Mouse (Mus musculus) cerebellum, postnatal 14 days (tissue): ENCODE results near the gene Vps13a.
"Not testable (repeated sequence)": the region's sequence is repeated elsewhere in the genome, so short reads cannot be mapped to it uniquely, and the experiment has no call there.

Experiments
- DNase-seq, 2 experiments: peaks; one replicate each; pipeline ENCODE4 v3.0.0; 2021; ENCODE audit warnings: mixed read lengths in 2 of 2

The Vps13a gene

DNA sequence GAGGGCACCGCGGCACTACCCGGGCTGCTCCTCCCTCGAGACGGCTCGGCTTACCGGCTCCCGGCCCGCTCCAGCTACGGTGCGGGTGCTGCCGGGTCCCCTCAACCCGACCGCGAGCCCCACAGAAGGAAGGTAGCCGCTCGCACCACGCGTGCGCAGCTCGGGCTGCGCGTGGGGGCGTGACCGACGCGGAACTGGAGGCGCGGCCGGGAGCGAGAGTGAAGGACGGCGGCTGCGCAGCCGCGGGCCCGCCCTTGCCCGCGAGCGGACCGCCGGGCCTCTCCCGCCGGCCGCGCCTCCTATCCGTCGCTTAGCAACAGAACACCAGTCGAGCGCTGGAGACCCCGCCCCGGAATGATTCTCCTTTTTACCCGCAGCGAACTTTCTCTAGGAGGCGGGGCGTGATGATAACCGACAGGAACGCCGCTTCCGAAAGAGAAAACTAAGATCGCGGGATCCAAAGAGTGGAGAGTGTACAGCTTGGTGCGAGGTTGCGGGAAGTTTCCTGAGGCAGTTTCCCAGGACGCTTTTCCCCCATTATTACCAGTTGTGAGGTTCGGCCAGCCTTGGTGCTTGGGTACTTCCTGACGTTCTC lies at the start of gene Vps13a:
Gene Vps13a (minus strand): TSS at position 144 of the 595 bp plus-strand sequence.
- peak; percentile 87 to 91 for DNase-seq

DNA sequence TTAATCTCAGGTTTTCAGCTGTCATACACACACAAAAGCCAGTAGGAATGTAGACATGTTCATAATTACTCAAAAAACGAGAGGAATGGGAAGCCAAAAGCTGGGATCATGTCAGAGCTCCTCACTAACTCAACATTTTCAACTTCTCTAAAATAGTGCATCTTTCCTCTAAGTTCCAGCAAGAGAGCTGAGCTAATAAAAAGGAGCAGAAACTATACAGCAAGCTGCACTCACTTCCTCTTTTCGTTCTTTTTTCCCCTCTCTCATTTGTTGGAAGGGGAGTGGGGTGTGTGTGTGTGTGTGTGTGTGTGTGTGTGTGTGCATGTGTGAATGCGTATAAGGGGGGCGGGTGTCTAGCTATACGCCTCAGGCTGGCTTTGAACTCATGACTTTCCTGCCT lies 46.9 kb upstream of the Vps13a start:
- DNase-seq, result no peak

DNA sequence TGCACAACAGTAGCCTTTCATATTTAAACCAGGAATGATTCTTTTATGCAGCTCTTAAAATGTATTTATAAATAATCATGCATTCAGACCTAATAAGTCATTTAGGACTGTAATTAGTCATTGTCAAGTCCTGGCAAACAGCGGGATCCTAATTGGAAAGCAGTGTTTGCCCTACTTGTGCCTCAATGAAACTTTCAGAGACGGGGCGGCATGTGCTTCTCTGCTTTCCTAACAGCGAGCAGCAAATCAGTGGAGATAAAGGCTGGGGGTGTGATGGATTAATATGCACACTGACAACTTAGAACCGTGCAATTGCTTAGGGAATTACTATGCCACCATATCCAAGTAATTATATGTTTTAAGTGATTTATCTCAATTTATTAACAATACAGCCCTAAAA lies 44.5 kb upstream of the Vps13a start:
- no peak for DNase-seq

DNA sequence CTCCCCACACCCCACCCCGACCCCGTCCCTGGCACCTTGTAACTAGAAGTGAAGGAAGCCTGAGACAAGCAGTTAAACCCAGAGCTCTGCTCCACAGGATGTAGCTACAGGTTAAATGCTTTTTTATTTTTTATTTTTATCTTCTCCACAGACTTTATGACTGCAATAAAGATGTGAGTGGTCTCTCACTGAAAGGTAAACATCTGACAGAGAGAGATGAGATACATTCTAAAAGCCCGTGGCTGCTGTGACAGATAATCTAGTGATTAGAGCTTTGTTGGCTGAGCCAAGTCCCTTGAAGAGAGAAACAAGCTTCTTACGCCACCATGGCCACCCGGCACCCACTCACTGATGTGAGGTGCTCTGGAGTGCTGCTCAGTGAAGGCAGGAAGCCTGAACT lies 34.1 kb upstream of the Vps13a start:
- DNase-seq, result no peak

DNA sequence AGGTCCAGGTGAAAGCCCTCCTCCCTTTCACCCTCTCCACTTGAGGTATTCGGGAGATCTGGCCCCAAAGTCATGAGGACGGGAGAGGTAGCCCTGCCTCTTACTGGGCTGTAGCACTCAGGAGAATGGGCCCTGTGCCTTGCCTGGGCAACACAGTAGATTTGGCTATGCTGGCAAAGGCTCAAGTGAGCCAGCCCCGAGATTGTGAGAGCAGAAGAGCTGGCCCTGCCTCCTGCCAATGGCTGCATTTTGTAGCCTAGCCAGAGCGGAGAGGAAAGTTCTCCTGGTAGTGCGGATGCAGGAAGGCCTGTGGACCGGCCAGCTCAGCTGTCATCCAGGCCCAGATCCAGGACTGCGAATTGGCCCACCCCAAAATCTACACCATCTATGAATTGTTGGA lies 32.6 kb upstream of the Vps13a start:
- DNase-seq, result peak; percentile 60 to 64

DNA sequence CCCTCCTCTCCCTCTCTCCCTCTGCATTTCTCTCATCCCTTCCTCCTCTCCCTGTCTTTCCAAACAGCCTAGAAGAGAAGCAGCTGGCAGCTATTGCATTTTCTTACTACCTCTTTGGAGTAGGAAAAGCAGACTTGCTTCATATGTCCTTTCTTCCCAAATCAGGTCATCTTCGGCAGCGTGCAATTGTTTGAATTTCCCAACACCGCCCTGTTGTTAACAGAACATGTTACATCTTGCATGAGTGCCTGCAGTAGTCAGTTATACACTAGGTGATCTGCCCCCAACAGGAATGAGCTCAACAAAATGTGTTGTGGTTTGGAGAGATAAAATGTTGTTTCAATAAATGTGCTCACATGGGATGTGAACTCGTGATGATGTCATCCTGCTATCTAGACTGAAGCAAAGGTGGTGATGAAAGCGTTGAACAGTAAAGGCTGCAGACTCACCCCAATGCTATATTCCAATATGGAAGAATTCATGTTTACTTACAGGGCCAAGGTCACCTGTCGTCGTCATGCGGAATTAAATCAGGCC lies 31.4 kb upstream of the Vps13a start:
- DNase-seq, result no peak

DNA sequence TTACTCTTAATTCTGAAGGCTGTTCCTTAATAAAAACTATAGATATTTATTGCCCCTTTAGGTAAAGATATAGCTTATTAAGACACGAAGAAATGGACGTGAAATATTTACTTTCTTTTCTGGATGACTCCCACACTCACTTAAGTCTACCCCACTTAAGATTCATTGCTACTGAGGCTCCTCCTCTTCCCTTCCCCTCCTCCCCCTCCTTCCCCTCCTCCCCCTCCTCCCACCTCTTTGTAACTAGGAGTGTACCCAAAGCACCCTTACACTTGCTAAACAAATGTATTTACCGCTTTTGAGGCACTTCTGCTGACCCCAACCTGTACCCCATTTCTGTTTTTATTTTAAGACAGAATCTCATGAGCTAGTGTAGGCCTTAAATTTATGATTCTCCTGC lies 24.4 kb upstream of the Vps13a start:
- DNase-seq, result no peak

DNA sequence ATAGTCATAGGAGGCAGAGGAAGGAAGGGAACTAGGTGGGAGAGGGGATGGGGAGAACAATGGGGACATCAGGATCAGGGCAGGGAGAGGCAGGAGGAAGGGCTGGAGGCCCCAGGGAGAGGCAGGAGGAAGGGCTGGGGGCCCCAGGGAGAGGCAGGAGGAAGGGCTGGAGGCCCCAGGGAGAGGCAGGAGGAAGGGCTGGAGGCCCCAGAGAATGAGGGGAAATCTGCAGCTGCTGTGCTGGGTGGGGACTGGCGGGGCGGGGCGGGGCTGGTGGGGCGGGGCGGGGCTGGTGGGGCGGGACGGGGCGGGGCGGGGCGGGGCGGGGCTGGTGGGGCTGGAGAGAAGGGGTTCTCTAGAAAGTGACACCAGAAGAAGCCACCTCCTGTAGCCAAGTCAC lies 23.8 kb upstream of the Vps13a start:
- no peak for DNase-seq

DNA sequence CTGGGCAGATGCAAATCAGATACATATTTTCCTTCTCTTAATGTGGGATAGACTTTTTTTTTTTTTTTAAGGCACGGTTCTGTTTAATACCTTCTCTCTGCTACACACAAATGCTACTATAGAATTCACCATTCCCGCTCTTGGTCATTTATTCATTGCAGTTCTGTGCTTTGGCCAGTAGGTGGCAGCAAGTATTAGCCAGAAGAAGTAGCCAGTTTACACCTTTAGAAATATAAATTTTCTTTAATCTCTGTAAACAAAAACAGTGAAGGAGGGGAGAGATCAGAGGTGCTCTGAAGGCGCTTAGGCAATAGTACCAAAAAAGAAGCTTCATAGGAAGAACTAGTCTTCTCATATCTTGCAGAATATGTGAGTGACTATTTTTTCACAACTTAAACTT lies 22.0 kb upstream of the Vps13a start:
- peak; percentile 67 to 69 for DNase-seq

DNA sequence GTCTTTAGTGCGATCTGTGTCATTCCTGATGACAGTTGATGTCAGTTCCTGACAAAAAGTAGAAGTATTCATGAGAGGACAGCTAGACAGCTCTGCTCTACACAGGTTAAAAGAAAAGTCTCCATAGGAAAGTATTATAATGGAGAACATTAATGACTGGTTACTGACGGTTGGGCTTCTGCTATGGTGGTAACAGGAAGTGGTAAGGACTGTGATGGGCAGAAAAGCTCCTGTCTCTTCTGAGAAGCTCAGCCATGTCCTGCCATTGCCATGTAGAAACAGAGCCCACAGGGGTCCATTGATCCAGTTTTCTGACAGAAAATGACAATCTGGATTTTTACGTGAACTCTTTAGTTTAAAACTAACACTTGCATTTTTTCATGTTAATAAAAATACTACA lies 21.4 kb upstream of the Vps13a start:
- DNase-seq, result no peak

DNA sequence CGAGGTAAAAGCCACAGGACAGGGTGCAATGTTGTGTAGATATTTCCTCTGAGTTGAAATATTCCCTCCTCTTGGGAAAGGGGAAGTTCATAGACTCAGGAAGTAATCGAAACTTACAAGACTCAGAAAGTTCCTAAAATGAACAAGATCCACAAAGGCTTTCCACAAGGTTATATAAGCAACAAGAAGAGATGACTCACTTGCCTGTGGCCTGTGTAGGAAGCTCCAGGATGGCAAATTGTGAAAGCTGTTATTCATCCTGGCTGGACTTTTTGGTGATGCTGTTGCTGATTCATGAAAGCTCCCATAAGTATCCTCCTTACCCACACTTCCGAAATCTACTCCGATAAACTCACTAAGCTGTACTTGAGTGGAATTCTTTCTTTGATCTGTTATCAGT lies 17.2 kb upstream of the Vps13a start:
- no peak for DNase-seq

DNA sequence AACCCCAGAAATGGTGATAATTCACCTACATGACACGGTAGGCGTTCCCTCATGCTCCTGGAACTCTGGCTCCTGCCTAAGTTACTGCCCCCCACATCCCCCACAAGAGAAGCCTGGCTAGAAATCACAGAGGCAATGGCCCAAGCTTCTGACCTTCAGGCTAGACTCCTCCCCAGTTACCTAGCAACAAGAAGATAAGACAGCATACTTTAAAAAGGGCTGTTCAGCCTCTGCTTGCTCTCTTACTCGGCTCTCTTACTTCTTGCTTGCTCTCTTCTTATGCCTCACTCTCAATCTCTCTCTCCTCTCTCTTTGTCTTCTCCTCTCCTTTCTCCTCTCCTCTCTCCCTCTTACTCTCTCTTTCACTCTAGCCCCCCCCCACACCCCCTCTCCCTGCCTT lies 13.8 kb upstream of the Vps13a start:
- DNase-seq, result not testable (repeated sequence)

DNA sequence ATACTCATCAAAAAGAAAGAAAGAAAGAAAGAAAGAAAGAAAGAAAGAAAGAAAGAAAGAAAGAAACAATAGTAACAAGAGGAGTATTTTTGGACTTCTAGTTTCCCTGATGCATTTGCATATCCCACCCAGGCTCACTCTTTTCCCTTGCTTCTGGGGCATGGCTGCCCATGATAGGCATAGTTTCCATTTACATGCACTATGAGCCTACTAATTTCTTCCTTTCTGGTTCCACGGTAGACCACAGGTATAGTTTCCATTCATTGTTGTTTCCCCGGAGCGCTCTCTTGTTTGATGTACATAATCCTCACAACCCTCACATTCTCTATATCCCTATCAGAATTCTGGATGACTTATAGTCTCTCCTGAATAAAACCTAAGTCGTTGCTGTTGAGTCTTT lies 9.2 kb upstream of the Vps13a start:
- DNase-seq, result no peak

DNA sequence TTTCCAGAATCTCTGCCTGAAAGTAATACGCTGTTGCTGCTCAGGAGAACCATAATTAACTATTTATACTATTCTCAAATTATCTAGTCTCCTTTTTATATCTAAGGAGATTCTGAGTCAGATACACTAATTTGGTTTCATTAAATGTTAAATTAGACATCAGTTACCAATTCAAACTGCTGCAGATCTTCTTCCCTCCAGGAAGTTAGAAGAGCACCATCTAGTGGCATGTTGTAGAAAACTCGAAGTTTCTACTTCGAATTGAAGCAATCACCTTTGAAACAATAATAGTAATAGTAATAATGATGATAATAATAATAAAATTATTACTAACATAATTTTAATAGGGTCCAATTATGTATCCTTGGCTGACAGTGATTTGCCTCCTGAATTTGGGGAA lies 4.1 kb upstream of the Vps13a start:
- DNase-seq, result no peak

DNA sequence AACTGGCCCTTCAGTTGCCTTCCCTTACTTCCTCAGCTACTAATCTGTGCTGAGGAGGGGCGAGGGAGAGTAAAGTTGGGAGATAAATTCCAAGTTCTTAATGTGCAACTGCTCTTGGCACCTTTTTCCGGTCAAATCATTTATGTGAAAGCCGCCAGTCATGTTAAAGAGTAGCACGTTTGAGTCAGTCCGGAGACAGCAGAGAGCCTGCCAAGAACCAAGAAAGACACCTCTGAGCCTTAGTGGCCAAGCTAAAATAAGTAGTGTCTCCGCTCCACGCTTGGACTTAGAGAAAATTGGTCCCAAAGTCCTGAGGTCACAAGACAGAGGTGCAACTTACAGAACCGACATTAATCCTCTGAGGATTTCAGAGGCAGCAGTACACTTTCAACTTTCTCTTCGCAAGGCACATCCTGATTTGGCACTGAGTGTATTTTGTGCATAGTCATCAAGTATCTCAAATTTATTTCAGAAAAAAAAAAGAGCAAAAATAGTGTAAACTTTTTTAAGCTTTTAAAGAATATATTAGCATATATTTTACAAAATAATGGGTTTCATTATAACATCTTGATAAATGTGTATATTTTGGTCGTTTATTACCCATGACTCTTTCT lies 780 bp upstream of the Vps13a start:
- no peak for DNase-seq

DNA sequence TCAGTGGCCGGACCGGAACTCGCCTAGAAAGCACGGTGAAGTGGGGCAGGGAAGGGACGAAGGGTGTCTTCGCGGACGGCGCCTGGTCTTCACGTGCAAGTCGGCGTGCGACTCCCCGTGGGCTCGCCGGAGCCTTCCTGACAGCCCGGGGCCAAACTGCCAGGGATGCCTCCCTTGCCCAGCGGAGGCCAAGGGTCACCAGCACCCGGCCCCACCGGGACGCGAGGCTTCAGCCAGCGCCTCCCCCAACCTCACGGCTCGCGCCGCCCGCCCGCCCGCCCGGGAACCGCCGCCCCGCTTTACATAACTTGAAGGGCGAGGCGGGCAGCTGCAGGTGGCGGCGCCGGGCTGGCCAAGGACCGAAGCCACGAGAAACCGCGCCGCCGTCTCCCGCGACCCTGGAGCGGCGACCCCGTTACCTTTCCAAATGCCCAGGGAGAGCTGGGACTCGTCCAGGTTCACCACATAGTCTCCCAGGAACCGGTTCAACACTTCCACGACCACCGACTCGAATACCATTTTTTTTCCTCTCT lies 416 bp downstream of the Vps13a start:
- DNase-seq, result peak; percentile 64 to 68

DNA sequence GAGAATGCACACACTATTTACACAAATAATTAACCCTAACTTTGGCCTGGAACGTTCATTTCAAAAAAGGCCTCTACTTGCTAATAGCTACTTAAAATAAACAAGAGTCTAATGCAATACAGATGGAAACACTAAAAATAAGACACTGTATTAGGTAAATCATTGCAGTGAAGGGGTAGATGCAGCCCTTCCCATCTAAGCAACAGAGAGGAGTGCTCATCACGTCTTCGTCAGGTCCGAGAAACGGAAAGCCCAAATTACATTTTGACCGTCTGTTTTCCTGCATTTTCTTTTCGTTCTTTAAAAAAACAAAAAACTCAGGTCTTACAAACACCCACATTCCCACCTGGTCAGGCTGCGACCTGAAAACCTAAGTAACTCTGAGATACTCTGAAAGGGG lies 947 bp downstream of the Vps13a start:
- no peak for DNase-seq

DNA sequence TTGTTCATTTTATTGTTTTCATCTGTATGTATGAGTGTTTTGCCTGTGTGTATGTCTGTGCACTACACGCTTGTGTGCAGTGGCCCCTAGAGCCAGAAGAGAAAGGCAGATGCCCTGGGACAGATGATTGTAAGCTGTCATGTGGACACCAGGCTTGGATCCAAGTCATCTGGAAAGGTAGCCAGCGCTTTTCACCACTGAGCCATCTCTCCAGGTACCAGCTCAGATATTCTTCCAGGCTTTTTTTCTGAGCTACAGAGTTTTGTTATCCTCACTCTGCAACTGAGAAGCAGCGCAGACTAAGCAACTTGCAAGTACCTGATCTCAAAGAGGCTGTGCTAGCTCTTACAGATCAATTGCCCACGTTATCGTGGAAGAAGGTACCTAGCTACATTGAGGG lies 1.5 kb downstream of the Vps13a start:
- peak in 1 of 2 experiments; percentile 14 for DNase-seq

DNA sequence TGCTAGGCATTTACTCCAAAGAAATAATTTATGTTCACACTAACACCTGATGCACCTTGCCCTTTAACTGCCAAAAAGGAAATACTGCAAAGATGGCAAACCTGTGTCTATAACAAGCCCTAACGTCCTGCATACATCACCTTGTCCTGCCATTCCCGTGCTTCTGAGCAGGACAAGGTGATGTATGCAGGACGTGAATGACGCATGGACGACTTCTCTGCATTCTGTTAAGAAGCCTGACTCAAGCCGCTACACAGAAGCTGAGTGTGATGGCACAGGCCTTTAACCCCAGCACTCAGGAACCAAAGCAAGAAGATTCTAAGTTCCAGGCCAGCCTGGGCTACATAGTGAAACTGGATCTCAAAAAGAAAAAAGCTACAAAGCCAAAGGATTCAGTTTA lies 2.2 kb downstream of the Vps13a start:
- no peak for DNase-seq

DNA sequence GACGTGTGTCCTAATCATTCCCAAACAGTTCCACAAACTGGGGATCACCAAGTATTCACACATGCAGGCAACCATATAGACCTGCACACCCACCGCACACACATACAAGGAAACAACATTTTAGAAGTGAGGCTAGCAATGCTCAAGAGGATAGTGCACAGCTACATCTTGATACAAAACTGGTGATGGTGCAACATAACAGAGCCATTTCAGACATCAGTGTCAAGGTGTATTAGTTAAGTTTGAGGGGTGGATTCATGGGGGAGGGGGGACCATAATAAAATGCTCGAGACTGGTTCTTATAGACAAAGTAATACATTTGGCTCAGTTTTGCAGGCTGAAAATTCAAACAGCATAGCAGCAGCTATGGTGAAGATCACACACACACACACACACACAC lies 2.8 kb downstream of the Vps13a start:
- DNase-seq, result no peak

DNA sequence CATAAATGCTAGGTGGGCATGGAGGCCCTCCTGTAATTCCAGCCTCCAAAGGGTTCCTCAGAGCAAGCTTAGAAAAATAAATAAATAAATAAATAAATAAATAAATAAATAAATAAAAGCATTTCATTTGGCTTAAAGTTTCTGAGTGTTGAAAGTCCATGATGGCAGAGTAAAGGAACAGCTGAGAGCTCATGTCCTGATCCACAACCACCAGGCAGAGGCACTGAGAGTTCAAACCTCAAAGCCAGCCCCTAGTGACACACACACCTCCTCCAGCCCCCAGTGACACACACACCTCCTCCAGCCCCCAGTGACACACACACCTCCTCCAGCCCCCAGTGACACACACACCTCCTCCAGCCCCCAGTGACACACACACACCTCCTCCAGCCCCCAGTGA lies 3.3 kb downstream of the Vps13a start:
- DNase-seq, result not testable (repeated sequence)

DNA sequence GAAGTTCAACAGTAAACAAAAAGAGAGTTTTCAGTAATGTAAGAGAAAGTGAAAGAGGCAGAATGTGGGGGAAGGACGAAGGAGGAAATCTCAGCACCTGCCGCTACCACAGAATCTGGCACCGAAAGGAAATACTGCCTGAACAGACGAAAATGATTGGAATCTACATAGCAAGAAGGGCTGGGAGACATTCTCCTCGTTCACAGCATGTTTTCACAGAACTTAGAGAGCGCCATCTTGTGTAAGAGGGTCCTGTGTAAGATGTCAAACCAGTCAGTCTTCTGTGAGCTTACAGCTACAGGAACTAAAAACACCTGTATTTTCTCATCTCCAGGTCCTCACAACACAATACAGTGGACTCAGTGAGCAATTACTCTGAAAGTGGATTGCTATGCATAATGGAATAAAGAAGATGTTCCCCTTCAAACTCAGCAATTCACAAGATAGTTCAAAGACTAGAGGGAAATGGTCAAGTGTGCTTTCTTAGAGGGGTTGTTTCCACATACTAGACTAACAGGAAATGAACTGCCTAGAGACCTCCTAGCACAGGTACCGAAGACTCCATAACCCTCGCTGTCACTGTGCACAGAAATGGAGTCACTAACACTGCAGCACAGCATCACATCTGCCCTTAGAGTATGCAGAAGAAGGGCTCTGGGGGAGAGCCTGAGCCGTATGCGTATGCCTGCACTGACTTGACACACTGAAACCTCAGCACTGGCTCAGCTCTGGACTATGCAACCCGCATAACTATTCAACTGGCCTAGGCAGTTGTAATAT lies 7.3 kb downstream of the Vps13a start:
- no peak for DNase-seq

DNA sequence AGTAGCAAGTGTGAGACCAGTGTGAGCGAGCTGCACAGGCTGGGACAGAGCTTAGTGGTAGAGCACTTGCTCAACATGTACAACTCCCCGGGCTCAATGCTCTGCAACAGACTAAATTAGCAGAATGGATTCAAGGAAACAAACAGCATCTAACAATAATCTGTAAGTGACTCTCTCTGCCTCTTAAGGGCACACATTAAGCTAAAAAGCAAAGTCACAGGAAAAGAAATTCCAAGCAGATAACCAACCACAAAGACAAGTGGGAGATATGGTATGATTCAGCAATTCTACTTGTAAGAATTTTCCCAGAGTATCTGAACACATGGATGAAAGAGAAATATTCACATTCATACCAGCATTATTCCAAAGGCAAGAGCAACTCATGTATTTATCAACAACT lies 13.3 kb downstream of the Vps13a start:
- no peak for DNase-seq

DNA sequence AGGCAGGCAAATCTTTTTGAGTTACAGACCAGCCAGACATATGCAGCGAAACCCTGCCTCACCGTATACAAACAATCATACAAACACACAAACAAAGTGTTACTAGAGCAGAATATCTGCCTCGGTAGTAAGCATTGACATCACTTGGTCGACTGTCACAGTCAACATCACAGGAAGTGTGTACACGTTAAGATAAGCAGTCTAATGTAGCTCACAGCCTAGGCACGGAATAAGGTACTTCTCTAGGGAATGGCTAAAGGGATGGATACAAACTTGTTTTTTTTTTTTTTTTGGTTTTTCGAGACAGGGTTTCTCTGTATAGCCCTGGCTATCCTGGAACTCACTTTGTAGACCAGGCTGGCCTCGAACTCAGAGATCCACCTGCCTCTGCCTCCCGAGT lies 23.3 kb downstream of the Vps13a start:
- not testable (repeated sequence) for DNase-seq
